8 mouse cellular contexts compared by ENCODE assay signal in genomic region chrX:71663374-71663773, GRCm38 (mm10). TPM values are rescaled to one million over a fixed set of nuclear protein-coding genes. Genes with fewer than 3 reads are reported as not detected.
DNase-seq lines count a peak whose midpoint lies in the region; ATAC-seq and TF ChIP-seq lines count a peak whose summit lies in the region.

Gene Gpr50, plus strand, starts transcription at chrX:71663667.

- H3K9ac ChIP-seq in heart, embryonic 11.5 days (ENCODE audit: low read depth, low read length) = no peak within 1 kb of the TSS
- H3K9ac ChIP-seq in forebrain, postnatal 0 days = 0 out of 2 replicates have a peak within 1 kb of the TSS, but pooled peaks have one; percentile 14

- H3K4me3 ChIP-seq in heart, embryonic 11.5 days (ENCODE audit: low read depth, low read length) = peak within 1 kb of the TSS; percentile 47
- H3K4me3 ChIP-seq in forebrain, postnatal 0 days (ENCODE audit: low read depth, low read length) = peak within 1 kb of the TSS; percentile 34
- H3K4me3 ChIP-seq in midbrain, embryonic 10.5 days = peak within 1 kb of the TSS; percentile 57

- H3K9me3 ChIP-seq in heart, embryonic 11.5 days (replicated peaks; ENCODE audit: control insufficient read depth, low read length) = no peaks in the 10 kb centered on the region; the same call in 1 of the 2 replicates
- peaks cover 7% of the 10 kb centered on the region for H3K9me3 ChIP-seq in forebrain, postnatal 0 days (ENCODE audit: low read length)
- H3K9me3 ChIP-seq in midbrain, embryonic 10.5 days (replicated peaks) = peaks cover 20% of the 10 kb centered on the region

- intact Hi-C loops in heart, postnatal 10 days (cut with DNase I) = no loop called here

- ATAC-seq in heart, embryonic 11.5 days (replicated peaks; ENCODE audit: insufficient number of reproducible peaks, low FRiP score, low TSS enrichment) = no peak
- ATAC-seq in forebrain, postnatal 0 days = no peak
- ATAC-seq in erythroid progenitor cell, adult 5-6 weeks (replicated peaks; ENCODE audit: low FRiP score, poor library complexity, severe bottlenecking) = no peak

- no peak for TF ChIP-seq CTCF in forebrain, postnatal 0 days (IDR thresholded peaks at IDR 0.05; ENCODE audit: low read depth)

- 16% methylated on average over 9 of the region's 9 CpGs for WGBS in heart, embryonic 11.5 days (ENCODE audit: insufficient replicate concordance)
- WGBS in forebrain, postnatal 0 days = 39% methylated on average over 9 of the region's 9 CpGs
- WGBS in midbrain, embryonic 10.5 days = 22% methylated on average over 9 of the region's 9 CpGs

- H3K27me3 ChIP-seq in heart, embryonic 11.5 days (ENCODE audit: control insufficient read depth, insufficient read depth, low read length) = peaks cover 67% of the 10 kb centered on the region
- H3K27me3 ChIP-seq in forebrain, postnatal 0 days (ENCODE audit: insufficient read depth, low read length) = peaks cover 25% of the 10 kb centered on the region
- peaks cover 100% of the 10 kb centered on the region for H3K27me3 ChIP-seq in midbrain, embryonic 10.5 days (ENCODE audit: low read depth, poor library complexity, severe bottlenecking)

- no peak within 1 kb of the TSS for H3K27ac ChIP-seq in heart, embryonic 11.5 days (ENCODE audit: low read depth, low read length)
- H3K27ac ChIP-seq in forebrain, postnatal 0 days (ENCODE audit: low read depth, low read length) = no peak within 1 kb of the TSS
- no peak within 1 kb of the TSS; the same call in 1 of the 2 replicates for H3K27ac ChIP-seq in midbrain, embryonic 10.5 days (replicated peaks)

- no peaks in the 10 kb centered on the region for H3K4me1 ChIP-seq in heart, embryonic 11.5 days (ENCODE audit: control insufficient read depth, insufficient read depth, low read length)
- H3K4me1 ChIP-seq in forebrain, postnatal 0 days (ENCODE audit: insufficient read depth) = no peaks in the 10 kb centered on the region
- no peaks in the 10 kb centered on the region for H3K4me1 ChIP-seq in midbrain, embryonic 10.5 days

- H3K36me3 ChIP-seq in heart, embryonic 11.5 days (ENCODE audit: control insufficient read depth, insufficient read depth, low read length) = no peaks in the 10 kb centered on the region
- H3K36me3 ChIP-seq in forebrain, postnatal 0 days (ENCODE audit: insufficient read depth) = no peaks in the 10 kb centered on the region
- no peaks in the 10 kb centered on the region for H3K36me3 ChIP-seq in midbrain, embryonic 10.5 days

- peak within 1 kb of the TSS; percentile 68 for H3K4me2 ChIP-seq in heart, embryonic 11.5 days
- H3K4me2 ChIP-seq in forebrain, postnatal 0 days (ENCODE audit: low read depth) = peak within 1 kb of the TSS; percentile 54

- no peak for DNase-seq in heart, postnatal 10 days
- peak; percentile 40 for DNase-seq in ES-CJ7 (ENCODE audit: low read depth, low spot score)
- DNase-seq in forebrain, postnatal 0 days = no peak
- DNase-seq in midbrain, embryonic 10.5 days (ENCODE audit: low spot score) = peak; percentile 30
- DNase-seq in thymus, postnatal 36 days = no peak
- DNase-seq in urinary bladder, postnatal 4 days (ENCODE audit: low spot score in 2 of 2) = no peak

RNA-seq across cellular contexts. Expression of gene Gpr50, which starts in this region (rescaled TPM):
- polyA plus RNA-seq in heart, embryonic 11.5 days (2014; fragmentation: Nextera tagmentation; extraction: Ambion mirVana) = 0.74 and 1.1 TPM in 2 replicates
- not detected for total RNA-seq in heart, postnatal 10 days (2021)
- total RNA-seq in forebrain, postnatal 0 days (2014; rRNA removed) = 2.8 TPM in 2 replicates
- polyA plus RNA-seq in forebrain, postnatal 0 days (2015; fragmentation: Nextera tagmentation; extraction: Ambion mirVana) = 1.1 and 2.4 TPM in 2 replicates
- 2.9 and 4.0 TPM in 2 replicates for polyA plus RNA-seq in midbrain, embryonic 10.5 days (2016; fragmentation: Nextera tagmentation; extraction: Ambion mirVana)
- total RNA-seq in erythroid progenitor cell, adult 5-6 weeks (2015; ENCODE audit: low replicate concordance) = 1.1 TPM in 1 of 2 replicates, not detected in the other
- not detected in 2 replicates for total RNA-seq in erythroid progenitor cell, adult 5-6 weeks (2017; ENCODE audit: low replicate concordance)

Comparison
In these comparisons a context has a peak if more than half of its experiments do, and no peak if none do; other contexts are left out.
1. DNase-seq: peak in ES-CJ7 (single experiment) and midbrain, embryonic 10.5 days (single experiment); none in heart, postnatal 10 days (0 of 2), forebrain, postnatal 0 days (single experiment), thymus, postnatal 36 days (0 of 2) and urinary bladder, postnatal 4 days (0 of 2).
2. Peak in every context shown above with its lines, with median percentiles within 50 percentile points of each other: H3K4me3 ChIP-seq.